Mouse (Mus musculus): ENCODE results near the gene Inpp5b.

The Inpp5b gene

GRCm38 (mm10) chr4:124768963-124769591 is 27.4 kb downstream of the Inpp5b start:
- DNase-seq: no peak

- DNase-seq: no peak
Observed at GRCm38 (mm10) chr4:124770624-124771023, 29.0 kb downstream of the Inpp5b start.

DNA sequence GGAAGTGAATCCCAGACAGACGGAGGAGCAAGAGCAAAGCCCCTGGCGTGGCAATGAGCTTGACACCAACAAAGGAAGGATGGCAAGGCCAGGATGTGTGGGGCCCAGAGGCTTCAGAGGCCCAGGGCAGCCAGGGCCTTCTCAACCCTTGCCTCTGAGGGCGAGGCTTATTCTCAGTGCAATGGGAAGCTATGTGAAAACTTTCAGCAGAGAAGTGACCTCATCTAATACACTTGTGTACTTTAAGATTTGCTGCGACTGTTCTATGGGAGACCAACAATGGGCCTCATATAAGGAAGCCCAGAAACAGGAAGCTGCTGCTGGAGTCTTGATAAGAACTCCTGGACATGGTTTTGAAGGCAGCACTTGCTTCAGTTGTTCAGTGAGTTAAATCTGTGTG is 30.5 kb downstream of the Inpp5b start:
- DNase-seq: no peak

DNA sequence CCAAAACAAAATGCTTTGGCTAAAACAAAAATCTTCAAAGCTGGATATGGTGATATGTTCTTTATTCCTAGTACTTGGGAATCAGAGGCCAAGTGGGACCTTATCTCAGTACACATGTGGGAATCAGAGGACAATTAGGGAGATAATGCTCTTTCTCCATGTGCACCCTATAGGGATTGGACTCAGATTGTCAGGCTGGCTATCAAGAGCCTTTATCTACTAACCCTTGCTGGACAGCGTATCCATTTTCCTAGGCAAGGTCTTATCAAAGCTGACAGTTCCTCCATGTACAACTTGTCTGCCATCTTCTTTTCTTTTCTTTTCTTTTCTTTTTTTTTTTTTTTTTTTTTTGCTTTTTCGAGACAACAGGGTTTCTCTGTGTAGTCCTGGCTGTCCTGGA is 31.8 kb downstream of the Inpp5b start:
- no peak for DNase-seq

DNA sequence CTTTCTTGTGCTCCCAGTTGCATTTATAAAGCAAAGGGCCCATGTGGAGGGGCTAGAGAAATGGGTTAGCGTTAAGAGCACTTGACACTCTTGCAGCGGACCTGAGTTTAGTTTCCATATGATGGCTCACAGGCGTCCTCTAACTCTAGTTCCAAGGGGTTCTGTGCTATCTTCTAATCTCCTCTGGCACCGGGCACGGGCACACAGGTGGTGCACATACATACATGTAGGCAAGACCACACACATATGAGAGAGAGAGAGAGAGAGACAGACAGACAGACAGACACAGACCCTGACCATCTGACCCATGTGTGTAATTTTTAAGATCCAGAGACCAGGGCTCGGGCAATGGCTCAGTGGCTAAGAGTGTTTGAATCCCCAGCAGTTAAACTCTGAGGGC is 32.3 kb downstream of the Inpp5b start:
- DNase-seq: no peak

DNA sequence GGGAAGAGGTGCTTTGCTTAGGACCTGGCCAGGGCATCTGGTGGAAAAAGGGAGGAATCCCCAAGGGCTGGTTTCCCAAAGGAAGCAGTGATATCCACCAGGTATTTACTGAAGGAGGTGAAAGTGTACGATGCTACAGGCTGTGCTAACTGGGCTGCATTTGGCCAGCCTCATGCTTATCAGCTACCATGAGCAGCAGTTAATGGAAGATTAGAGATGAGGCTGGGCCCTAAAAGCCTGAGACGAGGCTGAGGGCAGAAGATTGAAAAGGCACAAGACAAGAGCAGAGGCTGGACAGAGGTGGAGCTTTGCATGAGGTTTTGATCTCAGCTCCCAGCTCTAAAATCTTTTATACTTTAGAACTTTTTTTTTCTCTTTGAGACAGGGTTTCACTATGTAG is 32.8 kb downstream of the Inpp5b start:
- no peak for DNase-seq

- no peak for DNase-seq
Observed at GRCm38 (mm10) chr4:124781361-124781760, 39.7 kb downstream of the Inpp5b start.

DNA sequence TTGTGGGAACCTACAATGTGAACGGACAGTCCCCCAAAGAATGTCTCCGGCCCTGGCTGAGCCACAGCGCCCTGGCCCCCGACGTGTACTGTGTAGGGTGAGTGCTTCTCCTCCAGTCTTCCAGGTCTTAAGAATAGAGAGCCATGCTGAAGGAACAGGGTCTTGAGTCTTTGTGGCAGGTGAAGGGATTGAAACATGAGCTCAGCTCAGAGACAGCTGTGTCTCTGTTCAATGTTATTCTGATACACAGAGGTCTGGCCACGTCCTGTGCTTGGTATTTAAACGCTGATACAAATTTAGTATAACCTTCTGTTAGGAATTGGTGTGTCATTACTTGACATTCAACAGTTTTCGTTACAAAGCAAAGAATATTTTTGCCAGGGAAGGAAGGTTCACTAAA is 40.7 kb downstream of the Inpp5b start:
- DNase-seq: no peak

DNA sequence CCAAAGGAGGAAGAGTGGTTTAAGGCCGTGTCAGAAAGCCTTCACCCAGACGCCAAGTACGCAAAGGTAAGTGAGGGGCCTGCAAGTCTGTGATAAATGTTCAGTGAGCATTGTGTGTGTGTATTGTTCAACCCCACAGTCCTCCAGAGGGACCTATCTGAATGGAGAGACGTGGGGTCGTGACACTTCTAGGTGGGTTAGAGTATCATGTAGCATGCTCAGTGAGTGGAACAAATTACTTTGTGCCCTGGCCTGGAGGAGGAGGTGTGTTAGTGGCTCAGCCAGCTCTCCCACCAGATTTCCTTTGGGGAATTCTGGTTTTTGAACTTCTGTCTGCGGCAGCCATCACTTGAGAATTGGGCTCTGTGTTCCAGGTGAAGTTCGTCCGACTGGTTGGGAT is 42.3 kb downstream of the Inpp5b start:
- DNase-seq: no peak

- DNase-seq: no peak
Observed at GRCm38 (mm10) chr4:124790013-124790412, 48.4 kb downstream of the Inpp5b start.

DNA sequence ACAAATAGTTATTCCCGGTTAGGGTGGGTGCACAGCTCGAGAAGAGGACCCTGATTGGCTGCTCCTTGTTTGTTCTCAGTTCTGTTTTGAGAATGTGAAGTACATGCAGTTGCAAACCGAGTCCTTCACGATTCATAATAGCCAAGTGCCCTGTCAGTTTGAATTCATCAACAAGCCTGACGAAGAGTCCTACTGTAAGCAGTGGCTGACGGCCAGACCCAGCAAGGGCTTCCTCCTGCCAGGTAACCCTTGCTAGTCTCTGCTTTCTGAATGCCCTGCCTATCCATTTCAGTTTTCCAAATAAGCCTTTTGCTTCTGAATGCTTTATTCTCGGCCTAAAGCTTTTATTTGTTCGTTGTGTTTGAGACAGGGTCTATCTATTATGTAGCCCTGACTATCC is 50.5 kb downstream of the Inpp5b start:
- no peak for DNase-seq

DNA sequence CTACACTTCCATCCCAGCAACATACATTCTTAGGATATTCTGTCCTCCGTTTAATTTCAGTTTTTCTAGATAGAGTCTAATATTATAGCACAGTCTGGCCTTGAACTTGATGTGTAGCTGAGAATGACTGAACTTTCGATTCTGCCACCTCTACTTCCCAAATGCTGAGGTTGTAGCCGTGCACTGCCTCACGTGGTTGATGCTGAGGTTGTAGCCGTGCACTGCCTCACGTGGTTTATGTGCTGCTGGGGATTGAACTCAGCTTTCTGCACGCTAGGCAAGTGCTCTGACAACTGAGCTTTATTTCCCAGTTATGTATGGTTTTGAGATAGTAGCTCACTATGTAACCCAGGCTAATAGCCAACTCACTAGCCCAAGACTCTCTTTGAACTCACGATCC is 54.5 kb downstream of the Inpp5b start:
- DNase-seq: no peak

DNA sequence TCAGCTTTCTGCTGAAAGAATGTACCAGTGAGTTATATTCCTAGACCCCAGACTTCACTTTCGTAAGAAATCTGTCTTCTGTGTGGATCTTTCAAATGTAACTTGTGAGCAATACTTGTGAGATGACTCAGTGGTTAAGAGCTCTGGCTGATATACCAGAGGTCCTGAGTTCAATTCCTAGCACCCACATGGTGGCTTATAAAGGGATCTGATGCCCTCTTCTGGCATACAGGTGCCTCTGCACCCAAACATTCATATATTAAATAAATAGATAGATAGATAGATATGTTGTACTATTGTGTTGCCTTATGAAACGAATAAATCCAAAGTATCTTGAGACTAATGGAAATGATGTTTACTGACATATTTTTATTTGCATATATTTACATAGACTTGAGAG is 55.3 kb downstream of the Inpp5b start:
- no peak for DNase-seq

- peak; percentile 89 to 90 for DNase-seq
Observed at GRCm38 (mm10) chr4:124801552-124802308, 60.1 kb downstream of the Inpp5b start, which contains the start of gene Mtf1. Gene Mtf1, plus strand, starts transcription at chr4:124802104.

DNA sequence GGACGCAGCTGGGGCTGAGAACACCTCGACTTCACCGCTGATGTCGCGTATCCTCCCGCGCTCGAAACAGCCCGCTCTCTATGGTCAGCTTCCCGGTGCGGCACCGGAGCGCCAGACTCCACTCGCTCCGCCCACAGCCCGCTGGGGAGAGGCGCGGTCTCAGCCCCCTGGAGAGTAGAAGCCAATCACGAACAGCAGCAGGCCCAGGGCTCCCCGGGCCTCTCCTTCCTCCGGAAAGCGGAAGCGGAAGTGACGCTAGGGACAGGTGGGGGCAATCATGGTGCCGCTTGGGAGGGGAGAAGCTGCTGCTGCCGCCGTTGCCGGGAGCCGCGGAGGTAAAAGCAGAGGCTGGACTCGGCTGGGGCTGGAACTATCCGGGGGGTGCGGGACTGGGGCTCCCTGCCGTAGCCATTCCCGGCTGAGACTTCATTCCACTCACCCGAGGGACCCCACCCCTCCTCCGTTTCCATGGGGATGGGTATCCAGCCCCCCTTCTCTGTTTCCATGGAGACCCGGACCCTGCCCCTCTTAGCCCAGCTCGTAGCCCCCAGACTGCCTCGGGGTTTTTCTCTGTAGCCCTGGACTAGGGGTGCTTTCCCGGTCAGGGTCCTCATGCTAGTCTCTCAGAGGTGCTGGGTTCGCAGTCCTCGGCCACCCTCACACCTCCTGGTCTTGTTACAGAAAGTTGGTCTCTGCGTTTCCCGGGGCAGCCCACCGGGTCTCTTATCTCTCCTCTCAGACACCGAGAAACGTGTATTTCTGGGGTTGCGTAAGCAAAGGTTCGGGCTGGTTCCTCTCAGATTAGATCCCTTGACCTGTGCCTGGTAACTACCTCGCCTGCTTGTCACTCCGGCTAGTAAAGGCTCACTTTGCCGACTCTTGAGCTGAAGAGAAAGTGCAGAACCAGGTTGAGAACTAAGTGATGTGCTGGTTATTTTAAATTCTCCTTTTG is 60.9 kb downstream of the Inpp5b start:
- DNase-seq: peak; percentile 97 to 98

- no peak for DNase-seq
Observed at GRCm38 (mm10) chr4:124803406-124803805, 61.8 kb downstream of the Inpp5b start.

- no peak for DNase-seq
Observed at GRCm38 (mm10) chr4:124808511-124808910, 66.9 kb downstream of the Inpp5b start.

- no peak for DNase-seq
Observed at GRCm38 (mm10) chr4:124809136-124809883, 67.7 kb downstream of the Inpp5b start.

GRCm38 (mm10) chr4:124810056-124810455 is 68.4 kb downstream of the Inpp5b start:
- no peak for DNase-seq

DNA sequence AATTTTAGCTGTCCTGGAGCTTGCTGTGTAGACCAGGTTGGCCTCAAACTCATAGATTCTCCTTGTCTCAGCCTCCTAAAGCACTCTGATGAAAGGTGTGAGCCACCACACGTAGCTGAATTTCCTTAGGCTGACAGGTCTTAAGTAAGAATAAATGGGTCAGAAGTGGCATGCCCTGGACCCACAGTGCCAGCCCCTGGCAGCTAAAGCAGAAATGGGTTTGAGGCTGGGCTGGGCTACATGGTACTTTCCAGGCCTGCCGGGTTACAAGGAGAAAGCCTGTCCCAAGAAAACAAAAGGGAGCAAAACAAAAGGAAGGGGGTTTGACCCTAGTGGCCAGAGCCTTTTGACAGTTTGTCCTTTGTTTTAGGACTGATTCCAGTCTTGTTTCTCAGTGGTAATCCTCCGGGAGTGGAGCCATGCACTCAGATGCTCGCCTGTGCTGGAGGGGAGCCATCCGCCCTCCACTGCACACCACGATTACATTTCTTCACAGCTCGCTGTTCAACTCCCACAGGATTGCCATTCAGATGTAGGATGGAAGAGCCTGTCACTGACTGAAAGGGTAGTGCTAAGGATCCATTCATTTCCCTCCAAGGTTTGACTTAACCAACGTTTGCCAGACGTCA is 69.8 kb downstream of the Inpp5b start:
- DNase-seq: no peak

- DNase-seq: no peak
Observed at GRCm38 (mm10) chr4:124815901-124816300, 74.3 kb downstream of the Inpp5b start.

- no peak for DNase-seq
Observed at GRCm38 (mm10) chr4:124817803-124818202, 76.2 kb downstream of the Inpp5b start.
